Mouse (Mus musculus) CH12.LX (cell line): ENCODE measurements around the gene Slc25a10. TPM values are rescaled to one million over a fixed set of nuclear protein-coding genes. Genes with fewer than 3 reads are reported as not detected.

Experiments used
- DNase-seq: peaks from one replicate; pipeline ENCODE4 v3.0.0-alpha.2; 2013; ENCODE audit errors: extremely low read depth
- H3K27ac ChIP-seq: 2 replicates; pipeline ENCODE4 v1.5.1; 2012; ENCODE audit warnings: low read depth, mild to moderate bottlenecking, control low read depth, moderate library complexity; ENCODE audit not compliant: insufficient read depth
- H3K27me3 ChIP-seq: replicated peaks from 2 replicates; pipeline ENCODE3; 2012; ENCODE audit warnings: inconsistent platforms
- H3K36me3 ChIP-seq, 2 experiments: replicated peaks in 1 of 2; 2 replicates each; pipeline versions ENCODE3 to v1.6.1; 2012; ENCODE audit warnings: inconsistent platforms in 1 of 2, low read length in 1 of 2, mild to moderate bottlenecking in 1 of 2, mixed read lengths in 1 of 2, moderate library complexity in 1 of 2; ENCODE audit not compliant: control insufficient read depth in 1 of 2, insufficient read depth in 1 of 2
- H3K4me1 ChIP-seq, 2 experiments: 2 replicates each; pipeline ENCODE4 v1.6.1; 2012; ENCODE audit warnings: inconsistent platforms in 1 of 2, moderate library complexity in 1 of 2; ENCODE audit not compliant: insufficient read depth in 2 of 2, control insufficient read depth in 1 of 2
- H3K4me2 ChIP-seq: 2 replicates; pipeline ENCODE4 v1.6.1; 2012; ENCODE audit warnings: low read depth, mild to moderate bottlenecking, control low read depth; ENCODE audit not compliant: poor library complexity, insufficient read depth, severe bottlenecking
- H3K4me3 ChIP-seq, 3 experiments: fragments of 150-350 bp in 1 of 3; sonication (generic) in 1 of 3; replicated peaks in 1 of 3; 2 replicates each; pipeline versions ENCODE3 to v1.5.1; 2011 to 2012; ENCODE audit warnings: low read depth in 2 of 3, low read length in 2 of 3, mild to moderate bottlenecking in 2 of 3, moderate library complexity in 2 of 3, control low read depth in 1 of 3, improper control_type of control experiment in 1 of 3, inconsistent platforms in 1 of 3, mixed read lengths in 1 of 3; ENCODE audit not compliant: poor library complexity in 1 of 3
- H3K79me2 ChIP-seq: replicated peaks from 2 replicates; pipeline ENCODE4 v1.6.1; 2012; ENCODE audit warnings: mild to moderate bottlenecking, moderate library complexity; ENCODE audit not compliant: control insufficient read depth, poor library complexity, insufficient read depth, severe bottlenecking; ENCODE audit errors: extremely low read depth
- H3K9ac ChIP-seq: 2 replicates; pipeline ENCODE4 v1.6.1; 2012; ENCODE audit warnings: low read depth, mild to moderate bottlenecking, control low read depth, moderate library complexity; ENCODE audit not compliant: insufficient read depth
- H3K9me3 ChIP-seq: replicated peaks from 2 replicates; pipeline ENCODE3; 2012; ENCODE audit warnings: low read length, inconsistent platforms, mixed read lengths
- BHLHE40 ChIP-seq: IDR thresholded peaks from 2 replicates; pipeline ENCODE4 v1.6.1; 2011; ENCODE audit warnings: mild to moderate bottlenecking, low read depth, low read length, improper control_type of control experiment
- CHD2 ChIP-seq: IDR thresholded peaks from 2 replicates; pipeline ENCODE4 v1.6.1; 2011; ENCODE audit warnings: low read length, improper control_type of control experiment
- CTCF ChIP-seq, 2 experiments: IDR thresholded peaks in 1 of 2; conservative IDR thresholded peaks in 1 of 2; 2 replicates each; pipeline ENCODE4 v1.5.1; 2011 to 2012; ENCODE audit warnings: low read depth in 2 of 2, low read length in 2 of 2, improper control_type of control experiment in 1 of 2, inconsistent platforms in 1 of 2, mild to moderate bottlenecking in 1 of 2, moderate library complexity in 1 of 2
- E2F4 ChIP-seq: IDR thresholded peaks from 2 replicates; pipeline ENCODE4 v1.6.1; 2011; ENCODE audit warnings: low read depth, low read length, improper control_type of control experiment; ENCODE audit not compliant: insufficient replicate concordance
- KAT2A ChIP-seq: IDR thresholded peaks from 2 replicates; pipeline ENCODE4 v1.6.1; 2012; ENCODE audit warnings: low read length, improper control_type of control experiment, inconsistent platforms; ENCODE audit not compliant: insufficient replicate concordance
- MEF2A ChIP-seq: IDR thresholded peaks from 2 replicates; pipeline ENCODE4 v1.6.1; 2014; ENCODE audit warnings: low read depth, mild to moderate bottlenecking, inconsistent platforms, low read length, improper control_type of control experiment, borderline replicate concordance
- MYC ChIP-seq: IDR thresholded peaks from 2 replicates; pipeline ENCODE4 v1.6.1; 2011; ENCODE audit warnings: low read depth, mild to moderate bottlenecking, improper control_type of control experiment, low read length
- RAD21 ChIP-seq: IDR thresholded peaks from 2 replicates; pipeline ENCODE4 v1.6.1; 2011; ENCODE audit warnings: low read depth, mild to moderate bottlenecking, low read length, improper control_type of control experiment, moderate library complexity
- RCOR1 ChIP-seq: conservative IDR thresholded peaks from 2 replicates; pipeline ENCODE4 v1.6.1; 2012; ENCODE audit warnings: low read depth, mild to moderate bottlenecking, inconsistent platforms, low read length, improper control_type of control experiment
- SIN3A ChIP-seq: IDR thresholded peaks from 2 replicates; pipeline ENCODE4 v1.6.1; 2012; ENCODE audit warnings: low read length, improper control_type of control experiment, inconsistent platforms
- SMC3 ChIP-seq: IDR thresholded peaks from 2 replicates; pipeline ENCODE4 v1.6.1; 2011; ENCODE audit warnings: low read depth, low read length, improper control_type of control experiment
- UBTF ChIP-seq: IDR thresholded peaks from 2 replicates; pipeline ENCODE4 v1.6.1; 2012; ENCODE audit warnings: low read depth, mild to moderate bottlenecking, inconsistent platforms, low read length, improper control_type of control experiment, moderate library complexity
- USF1 ChIP-seq: IDR thresholded peaks from 2 replicates; pipeline ENCODE4 v1.6.1; 2014; ENCODE audit warnings: low read depth, mild to moderate bottlenecking, inconsistent platforms, low read length, improper control_type of control experiment
- ZKSCAN1 ChIP-seq: IDR thresholded peaks from 2 replicates; pipeline ENCODE4 v1.6.1; 2012; ENCODE audit warnings: low read depth, inconsistent platforms, low read length, improper control_type of control experiment, borderline replicate concordance
- dilution Hi-C: fragments of 300-500 bp; cut with MboI; formaldehyde crosslinking; loops from 2 replicates; pipeline ENCODE4 v1.14.3; 2020; ENCODE audit warnings: low sequenced_read_pairs; ENCODE audit not compliant: extremely low pct_unique_long_range_greater_than_20kb, extremely low pct_ligation_motif_present
- in situ Hi-C: fragments of 300-500 bp; cut with MboI; formaldehyde crosslinking; loops from 3 replicates; pipeline ENCODE4 v1.14.3; 2019; ENCODE audit warnings: low sequenced_read_pairs, low pct_ligation_motif_present, low pct_unique_long_range_greater_than_20kb, mixed read lengths
- polyA plus RNA-seq: library from polyadenylated mRNA; unstranded; fragments of >175 nt; gene quantifications from 2 replicates; pipeline ENCODE4 v1.2.1, GENCODE M21; 2012; ENCODE audit warnings: low read depth; ENCODE audit not compliant: insufficient read length
- total RNA-seq, 2 experiments: library from RNA; depleted of rRNA; stranded (reverse); fragments of 300-350 nt in 1 of 2; fragments of >200 nt in 1 of 2; gene quantifications; 2 replicates each; pipeline ENCODE4 v1.2.3; 2012 to 2014

Slc25a10 gene
- total and polyA plus RNA-seq, 3 experiments, result 32.9 to 45.9 (median 34.6) TPM

DNA sequence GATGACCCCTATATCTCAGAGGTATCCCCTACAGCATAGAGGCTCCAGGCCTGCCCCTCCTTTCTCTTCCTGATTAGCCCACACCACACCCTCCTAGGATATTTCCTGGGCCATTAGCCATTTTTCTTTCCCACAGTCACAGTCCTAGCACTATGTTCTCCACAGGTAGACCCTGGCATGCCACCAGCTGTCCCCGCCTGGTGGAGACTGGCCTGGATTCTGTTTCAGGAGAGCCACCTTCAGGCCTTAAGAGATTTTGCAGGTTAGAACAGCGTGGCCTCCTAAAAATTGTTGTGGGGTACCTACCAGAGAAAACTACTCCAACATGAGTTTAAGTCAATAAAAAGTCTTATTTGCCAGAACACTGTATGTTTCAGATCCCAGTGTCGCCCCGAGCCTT, 15.3 kb downstream of the Slc25a10 start:
- Histone ChIP-seq H3K36me3 (no peaks in the 10 kb centered on the region), H3K4me1 (peaks cover 5 to 15% of the 10 kb centered on the region in 2 experiments), H3K4me3 (no peak overlapping the region), H3K9me3 (no peaks in the 10 kb centered on the region), H3K4me2 (no peak overlapping the region), H3K27me3 (peaks cover 2% of the 10 kb centered on the region), H3K79me2 (no peaks in the 10 kb centered on the region), H3K9ac (no peak overlapping the region), H3K27ac (no peak overlapping the region)
- no peak for DNase-seq
- peak; percentile 58 for TF ChIP-seq SMC3
- TF ChIP-seq MYC, result no peak
- TF ChIP-seq RAD21, result peak; percentile 64
- no peak for TF ChIP-seq ZKSCAN1
- no peak for TF ChIP-seq KAT2A
- no peak for TF ChIP-seq MEF2A
- TF ChIP-seq CTCF (conservative IDR thresholded peaks at IDR 0.05 in 1 of 2, IDR thresholded peaks at IDR 0.05 in 1 of 2; ENCODE audit: low read depth in 2 of 2, low read length in 2 of 2), result peak in 1 of 2 experiments; percentile 83; a peak in 3 of 4 replicates
- no peak for TF ChIP-seq E2F4
- 0 out of 2 replicates have a peak, but pooled peaks have one; percentile 9 for TF ChIP-seq SIN3A
- TF ChIP-seq RCOR1, result no peak
- dilution Hi-C loops, result no loop called here
- in situ Hi-C loops, result no loop called here

GRCm38 (mm10) chr11:120507611-120508289, 16.1 kb downstream of the Slc25a10 start:
- Histone ChIP-seq H3K27ac (no peak overlapping the region), H3K79me2 (no peaks in the 10 kb centered on the region), H3K9ac (no peak overlapping the region), H3K4me1 (peaks cover 5 to 15% of the 10 kb centered on the region in 2 experiments), H3K27me3 (peaks cover 2% of the 10 kb centered on the region), H3K4me3 (no peak overlapping the region), H3K36me3 (no peaks in the 10 kb centered on the region), H3K9me3 (no peaks in the 10 kb centered on the region), H3K4me2 (no peak overlapping the region)
- DNase-seq, result no peak
- no peak for TF ChIP-seq UBTF
- no peak for TF ChIP-seq CHD2
- dilution Hi-C loops, result no loop called here
- in situ Hi-C loops, result no loop called here

DNA sequence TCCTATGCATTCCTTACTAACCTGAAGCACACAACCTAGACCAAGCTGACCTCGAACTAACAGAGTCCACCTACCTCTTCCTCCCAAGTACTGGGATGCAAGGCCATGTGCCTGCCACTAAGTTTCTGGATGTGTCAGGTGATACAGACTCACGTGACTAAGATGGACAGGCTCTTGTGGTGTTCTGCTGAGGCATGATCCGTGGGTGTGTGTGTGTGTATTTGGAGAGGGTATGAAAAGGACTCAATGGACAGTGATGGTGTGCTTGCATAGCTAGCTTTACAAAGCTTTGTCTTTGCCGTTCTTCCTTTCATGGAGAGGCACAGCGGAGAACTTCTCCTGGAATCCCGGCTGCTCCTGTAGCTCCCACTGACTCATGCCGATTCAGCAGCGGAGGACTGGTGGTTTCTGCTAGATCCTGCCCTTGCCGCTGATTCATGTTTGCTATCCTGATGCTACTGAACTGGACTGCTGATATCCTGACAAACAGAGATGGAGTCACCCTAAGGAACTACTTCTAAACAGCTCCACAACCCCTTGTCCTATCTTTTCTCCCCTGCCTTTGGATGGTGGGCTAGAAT, 16.7 kb downstream of the Slc25a10 start:
- H3K27ac ChIP-seq, result no peak overlapping the region
- H3K4me3 ChIP-seq, result no peak overlapping the region
- H3K4me1 ChIP-seq, result peaks cover 5 to 15% of the 10 kb centered on the region in 2 experiments
- dilution Hi-C loops, result no loop called here
- no peaks in the 10 kb centered on the region for H3K36me3 ChIP-seq
- TF ChIP-seq BHLHE40 (peak; percentile 25; the same call in 1 of the 2 replicates), USF1 (no peak)
- TF ChIP-seq, all 38 proteins: peak for 1
- DNase-seq, result no peak
- in situ Hi-C loops, result no loop called here
- Histone ChIP-seq H3K4me2 (no peak overlapping the region), H3K9ac (no peak overlapping the region), H3K9me3 (no peaks in the 10 kb centered on the region), H3K79me2 (no peaks in the 10 kb centered on the region), H3K27me3 (peaks cover 2% of the 10 kb centered on the region)
